Mouse (Mus musculus) megakaryocyte, embryonic 14.5 days (primary cell): Measurements from ENCODE around the gene Tap1.
"Not testable (repeated sequence)": the region's sequence is repeated elsewhere in the genome, so short reads cannot be mapped to it uniquely, and the experiment has no call there.

Source experiments
- FLI1 ChIP-seq: IDR thresholded peaks from 2 replicates; pipeline ENCODE4 v1.6.1; 2012; ENCODE audit warnings: low read length, inconsistent platforms, mixed read lengths
- GATA1 ChIP-seq: IDR thresholded peaks from 3 replicates; pipeline ENCODE4 v1.6.1; 2012; ENCODE audit warnings: mixed read lengths, low read length, inconsistent platforms, borderline replicate concordance

DNA sequence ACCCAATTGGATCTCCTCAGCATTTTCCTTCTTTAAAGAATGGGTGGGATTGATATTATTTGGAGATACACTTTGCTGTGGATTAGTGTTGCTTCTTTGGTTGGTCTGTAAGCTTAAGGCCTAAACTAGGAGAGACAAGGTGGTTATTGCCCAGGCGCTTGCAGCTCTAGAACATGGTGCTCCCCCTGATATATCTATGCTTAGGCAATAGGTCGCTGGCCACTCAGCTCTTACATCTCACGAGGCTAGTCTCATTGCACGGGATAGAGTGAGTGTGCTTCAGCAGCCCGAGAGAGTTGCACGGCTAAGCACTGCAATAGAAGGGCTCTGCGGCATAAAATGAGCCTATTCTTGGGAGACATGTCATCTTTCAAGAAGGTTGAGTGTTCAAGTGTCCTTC lies 44.7 kb downstream of the Tap1 start:
- TF ChIP-seq GATA1, FLI1: not testable (repeated sequence)
